Mouse (Mus musculus): ENCODE measurements at regions not wholly inside any gene's neighbourhood (a gene's known extent, or its start where the extent isn't known, plus 50 kb on each side); places are given as distances from the start of the nearest gene placed in this dataset.

- ATAC-seq: peak; percentile 96
Observed at GRCm38 (mm10) chr16:55636667-55637450, 201.8 kb downstream of the Nfkbiz start.

DNA sequence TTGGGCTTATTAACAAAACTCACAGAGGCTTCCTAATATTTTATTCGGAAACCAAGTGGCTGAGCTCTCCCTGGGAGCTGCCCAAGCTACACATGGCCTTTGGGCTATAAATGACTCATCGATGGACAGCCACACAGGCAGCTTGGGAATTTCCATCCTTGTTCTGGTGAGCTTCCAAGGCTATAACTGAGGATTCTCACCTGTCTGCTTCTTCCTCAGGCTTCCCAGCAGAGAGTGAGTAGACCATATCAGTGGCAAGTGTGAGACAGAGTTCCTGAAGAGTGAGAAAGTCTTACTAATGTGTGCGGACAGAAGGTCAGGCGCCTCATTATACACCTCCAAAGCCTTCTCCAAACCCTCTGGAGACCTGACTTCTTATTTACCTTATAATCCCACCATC, 202.5 kb downstream of the Nfkbiz start:
- ATAC-seq: peak; percentile 1

GRCm38 (mm10) chr16:55634691-55635090, 204.0 kb downstream of the Nfkbiz start:
- ATAC-seq: no peak

DNA sequence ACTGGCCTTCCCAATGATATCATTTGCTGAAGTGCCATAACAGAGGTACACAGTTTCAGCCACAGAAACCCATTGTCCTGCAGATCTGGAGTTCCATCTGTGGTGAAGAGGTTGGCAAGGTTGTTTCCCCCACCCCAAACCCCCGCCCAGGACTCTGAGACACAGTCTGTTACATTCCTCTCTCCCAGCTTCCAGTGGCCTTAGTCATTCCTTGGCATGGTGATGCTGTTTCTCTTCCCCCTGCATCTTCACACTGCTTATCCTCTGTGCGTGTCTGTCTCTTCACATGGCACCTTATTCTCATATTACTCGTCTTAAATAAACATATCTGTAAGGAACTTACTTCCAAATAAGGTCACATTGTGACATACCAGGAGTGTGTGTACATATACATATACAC, 206.5 kb downstream of the Nfkbiz start:
- ATAC-seq: no peak

GRCm38 (mm10) chr16:55631637-55632036, 207.1 kb downstream of the Nfkbiz start:
- no peak for ATAC-seq

GRCm38 (mm10) chr16:55631048-55631447, 207.7 kb downstream of the Nfkbiz start:
- ATAC-seq: no peak

- ATAC-seq: no peak
Observed at GRCm38 (mm10) chr16:55627531-55627930, 211.2 kb downstream of the Nfkbiz start.

DNA sequence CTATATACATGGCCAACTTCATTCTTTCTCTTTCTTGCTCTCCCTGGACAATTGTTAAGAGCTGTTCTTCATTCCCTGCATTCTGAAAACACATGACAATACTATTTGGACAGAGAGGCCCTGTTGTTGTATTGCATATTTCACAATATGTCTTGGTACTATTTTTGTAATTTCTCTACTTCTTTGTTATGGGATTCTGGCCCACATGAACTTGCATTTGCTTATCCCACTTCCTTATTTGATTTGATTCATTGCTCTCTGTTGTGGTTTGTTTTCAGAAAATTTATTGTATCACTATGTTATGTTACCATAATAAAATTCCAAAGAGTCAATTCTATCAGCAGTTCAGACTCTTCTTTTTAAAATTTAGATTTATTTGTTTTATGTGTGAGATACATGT, 215.3 kb downstream of the Nfkbiz start:
- no peak for ATAC-seq

DNA sequence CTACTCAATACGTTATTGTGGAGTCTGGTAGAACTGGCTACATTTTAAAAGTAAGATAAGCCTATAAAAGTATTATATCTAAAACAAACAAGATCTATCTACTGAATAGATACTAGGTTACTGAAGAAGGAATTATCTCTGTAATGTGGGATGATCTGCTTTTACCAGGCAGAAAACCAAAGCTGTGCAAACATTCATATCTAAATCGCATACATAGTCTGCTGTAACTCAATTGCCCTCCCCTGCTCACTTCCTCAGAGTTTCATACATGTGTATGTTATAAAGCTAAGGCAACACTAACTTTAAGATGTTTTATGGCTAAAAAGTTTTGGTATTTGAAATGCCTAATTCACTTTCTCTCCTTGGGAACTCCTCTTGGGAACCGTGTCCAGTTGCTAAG, 219.0 kb downstream of the Nfkbiz start:
- ATAC-seq: no peak

DNA sequence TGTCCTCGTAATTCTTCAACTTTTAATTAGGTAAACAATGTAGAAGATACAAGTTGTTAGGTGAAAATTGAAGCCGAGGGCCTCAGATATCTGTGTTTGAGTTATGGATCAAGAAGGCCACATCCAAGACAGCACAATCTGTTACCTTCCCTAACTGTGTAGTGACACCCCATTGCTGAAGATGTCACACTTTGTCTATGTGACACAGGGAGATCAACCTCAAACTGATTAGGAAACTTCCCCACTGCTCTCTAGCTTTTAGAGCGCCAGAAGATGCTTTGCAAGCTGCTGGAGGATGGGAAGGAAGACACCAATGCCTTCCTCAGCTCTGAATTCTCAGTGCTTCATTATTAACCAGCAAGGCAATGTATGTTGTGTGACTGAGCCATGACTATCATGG, 220.7 kb downstream of the Nfkbiz start:
- no peak for ATAC-seq

DNA sequence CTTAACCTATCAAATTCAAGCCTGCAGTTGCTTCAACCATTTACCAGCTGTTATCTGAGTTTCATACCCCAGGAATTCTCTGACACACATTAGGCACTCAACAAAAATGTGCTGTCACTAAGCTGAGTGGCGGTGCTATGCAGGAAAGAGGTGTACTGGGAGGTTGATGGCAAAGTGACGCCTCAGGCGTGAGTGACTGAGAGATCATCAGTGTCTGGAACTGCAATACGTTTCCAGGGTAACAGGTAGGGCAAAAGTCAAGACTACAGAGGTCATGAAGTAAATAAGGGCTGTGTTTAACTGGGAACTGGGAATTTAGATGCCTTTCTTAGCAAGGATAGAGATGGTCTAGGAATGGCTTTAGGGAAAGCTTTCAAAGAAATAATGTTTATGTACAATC, 221.2 kb downstream of the Nfkbiz start:
- no peak for ATAC-seq

DNA sequence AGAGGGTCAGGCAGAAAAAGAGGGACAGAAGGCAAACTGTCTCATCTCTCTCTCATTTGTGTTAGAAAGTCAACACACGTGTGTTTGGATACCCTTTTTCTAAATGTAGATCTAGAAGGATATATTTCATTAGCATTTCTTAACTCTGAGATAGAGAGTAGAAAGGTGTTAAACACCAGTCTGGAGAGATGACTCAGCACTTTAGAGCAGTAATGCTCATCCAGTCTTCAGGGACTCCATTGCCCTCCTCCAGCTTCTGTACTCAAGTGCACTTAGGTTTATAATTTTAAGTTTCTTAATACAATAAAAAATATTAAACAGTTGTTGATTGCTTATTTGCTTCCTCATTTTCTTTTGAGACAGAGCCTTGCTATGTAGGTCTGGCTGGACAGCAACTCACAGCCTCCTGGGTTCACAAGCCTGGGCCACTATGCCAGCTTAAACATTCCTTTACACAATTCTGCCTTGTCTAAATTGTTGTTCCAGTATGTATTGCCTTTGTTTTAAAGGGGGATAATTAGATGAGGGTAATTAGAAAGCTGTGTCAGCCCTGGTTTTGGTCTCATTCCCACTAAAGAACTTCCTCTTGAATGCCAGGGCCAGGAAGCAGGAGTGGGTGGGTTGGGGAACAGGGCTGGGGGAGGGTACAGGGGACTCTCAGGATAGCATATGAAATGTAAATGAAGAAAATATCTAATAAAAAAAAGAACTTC, 222.1 kb downstream of the Nfkbiz start:
- no peak for ATAC-seq

DNA sequence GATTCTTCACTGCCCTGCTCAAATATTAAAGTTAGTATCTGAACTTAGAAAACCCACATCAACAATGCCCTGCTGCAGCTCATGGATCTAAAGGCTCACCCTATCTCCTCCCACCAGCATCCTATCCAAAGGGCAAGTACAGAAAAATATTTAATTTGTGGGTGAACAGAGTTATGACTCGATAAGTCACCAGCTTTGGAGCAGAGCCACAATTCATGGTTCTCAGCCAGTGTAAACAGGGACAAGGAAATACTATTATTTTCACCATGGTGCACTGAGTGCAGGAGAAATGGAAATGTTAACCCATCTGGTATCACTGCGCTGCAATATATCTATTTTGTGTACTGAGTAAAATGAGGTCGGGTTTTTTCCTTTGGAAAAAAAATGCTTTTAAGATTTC, 225.8 kb downstream of the Nfkbiz start:
- no peak for ATAC-seq

- no peak for ATAC-seq
Observed at GRCm38 (mm10) chr16:55612001-55612400, 226.7 kb downstream of the Nfkbiz start.

DNA sequence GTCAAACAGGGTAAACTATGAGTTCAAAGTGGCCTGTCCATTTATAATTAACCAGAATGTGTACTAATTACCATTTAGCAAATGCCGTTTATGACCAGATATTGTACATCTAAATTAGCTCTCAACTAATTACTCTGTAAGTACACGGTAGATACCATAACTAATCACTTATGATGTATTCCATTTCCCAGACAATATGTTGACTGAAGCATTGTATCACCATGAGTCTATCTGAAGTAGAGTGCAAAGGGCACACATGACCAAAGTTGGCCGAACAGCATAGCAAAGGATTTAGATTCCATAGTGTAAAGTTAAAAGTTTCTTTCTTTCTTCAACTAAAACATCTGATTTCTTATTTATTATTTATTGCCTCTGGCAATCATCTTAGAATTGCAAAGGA, 227.5 kb downstream of the Nfkbiz start:
- ATAC-seq: no peak

DNA sequence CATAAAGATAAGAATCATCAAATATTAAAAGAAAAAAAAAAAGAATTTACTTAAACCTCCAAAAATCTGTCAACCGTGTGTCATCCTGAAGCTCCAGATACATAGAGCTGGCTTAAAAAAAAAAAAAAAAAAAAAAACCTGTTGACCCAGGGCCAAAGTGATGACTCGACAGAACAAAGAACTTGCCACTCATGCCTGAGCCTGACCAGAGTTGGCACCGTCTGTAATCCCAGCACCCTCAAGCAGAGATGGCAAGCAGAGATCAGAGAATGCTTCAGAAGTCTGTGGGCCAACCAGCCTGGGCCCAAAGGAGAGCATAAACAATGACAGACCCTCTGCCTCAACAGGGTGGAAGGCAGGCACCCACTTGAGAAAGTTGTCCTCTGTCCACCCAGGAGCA, 230.3 kb downstream of the Nfkbiz start:
- ATAC-seq: no peak

DNA sequence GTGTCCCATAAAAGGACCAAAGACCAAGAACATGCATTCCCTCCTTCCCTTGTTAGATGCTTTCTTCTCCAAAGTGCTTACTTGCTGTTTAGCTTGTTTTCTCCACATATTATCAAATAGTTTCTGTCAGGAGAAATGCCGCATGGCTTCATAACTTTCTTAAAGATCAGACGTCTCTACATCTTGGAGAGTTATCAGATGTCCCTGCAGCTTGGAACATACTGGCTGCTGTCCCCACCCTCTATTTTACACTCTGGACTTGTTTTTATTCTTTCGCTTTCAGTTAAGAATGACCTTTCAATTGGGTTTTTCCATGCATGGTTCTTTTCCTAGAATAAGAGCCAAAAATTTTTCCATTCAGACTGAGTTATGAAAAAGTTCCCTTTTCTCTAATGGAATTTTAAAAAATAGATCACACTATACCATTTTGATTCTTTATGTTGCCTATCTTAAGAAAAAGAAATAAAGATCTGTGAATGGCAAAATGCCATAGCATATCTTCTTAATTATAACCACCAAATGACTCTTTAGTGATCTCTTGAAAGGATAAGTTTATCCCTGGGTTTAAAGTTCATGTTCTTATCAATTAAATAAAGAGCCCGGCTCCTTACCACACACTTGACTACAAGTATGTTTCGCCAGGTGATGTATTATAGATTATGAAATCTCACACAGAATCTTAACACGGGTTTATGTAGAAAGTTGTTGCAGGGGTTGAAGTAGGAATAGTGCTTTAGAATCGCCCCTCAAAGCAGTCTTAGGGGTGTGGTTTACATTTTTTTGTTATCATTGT, 232.1 kb downstream of the Nfkbiz start:
- ATAC-seq: no peak

DNA sequence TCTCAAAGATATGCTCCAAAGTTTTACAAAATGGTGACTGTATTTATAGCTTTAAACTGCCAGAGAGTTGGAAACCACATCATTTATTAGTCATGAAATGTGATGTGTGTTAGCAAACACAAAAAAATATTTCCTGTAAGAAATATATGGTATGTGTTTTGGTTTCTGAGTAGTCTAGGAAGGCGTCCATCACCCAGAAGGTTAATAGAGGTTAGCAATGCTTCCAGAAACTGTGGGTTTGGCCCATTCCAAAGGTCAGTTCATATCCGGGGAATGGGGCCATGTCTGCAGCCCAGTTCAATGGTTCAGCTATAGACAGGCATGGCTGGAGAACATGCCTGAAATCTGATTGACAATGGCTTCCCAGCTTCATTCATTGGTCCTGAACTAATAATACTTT, 235.1 kb downstream of the Nfkbiz start:
- ATAC-seq: no peak

GRCm38 (mm10) chr16:55589382-55589956, 249.2 kb downstream of the Nfkbiz start:
- ATAC-seq: no peak

- no peak for ATAC-seq
Observed at GRCm38 (mm10) chr16:55587138-55587537, 251.6 kb downstream of the Nfkbiz start.

DNA sequence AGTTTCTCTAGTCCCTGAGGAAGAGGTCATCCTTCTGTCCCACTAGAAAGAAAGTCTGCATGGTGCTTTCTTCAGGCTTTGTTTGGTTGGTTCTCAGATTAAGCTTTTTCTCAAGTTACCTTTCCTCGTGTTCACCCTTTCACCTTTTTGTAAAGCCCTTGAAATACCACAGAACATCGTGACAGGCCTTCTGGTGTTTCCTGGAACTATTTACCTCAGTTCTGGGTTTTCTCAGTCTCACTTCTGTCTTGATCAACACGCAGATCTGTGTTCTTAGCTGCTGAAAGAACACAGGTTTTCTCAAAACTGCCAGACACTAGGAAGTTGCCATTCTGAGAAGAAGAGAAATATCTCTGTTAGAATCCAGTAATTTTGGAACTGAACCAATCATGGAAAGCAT, 255.8 kb downstream of the Nfkbiz start:
- ATAC-seq: peak; percentile 75

- ATAC-seq: no peak
Observed at GRCm38 (mm10) chr16:55582029-55582428, 256.7 kb downstream of the Nfkbiz start.

DNA sequence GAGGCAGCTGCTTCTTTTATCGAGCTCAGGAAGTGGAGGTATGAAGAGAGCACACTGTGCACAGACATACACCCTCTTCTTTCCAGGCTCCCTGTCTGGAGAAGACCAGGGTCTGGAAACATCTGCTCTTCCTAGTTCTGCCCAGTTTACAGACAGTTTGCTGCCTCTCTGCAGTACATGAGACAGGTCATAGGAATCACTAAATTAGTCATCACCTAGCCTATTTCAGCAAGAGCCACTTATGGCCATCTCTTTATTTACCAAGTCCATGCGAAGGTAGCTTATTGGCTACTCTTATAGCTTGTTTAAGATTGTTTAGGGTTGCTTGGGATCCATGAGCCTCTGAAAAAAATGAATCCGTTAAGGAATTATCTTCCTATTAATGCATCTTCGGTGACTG, 257.9 kb downstream of the Nfkbiz start:
- no peak for ATAC-seq
